7 mouse cellular contexts compared by ENCODE assay signal in genomic region chr12:65073611-65074178, GRCm38 (mm10). TPM values are rescaled to one million over a fixed set of nuclear protein-coding genes. Genes with fewer than 3 reads are reported as not detected.
A peak's percentile ranks its signal among the peaks of the same experiment; 100 is the strongest.
DNase-seq lines count a peak whose midpoint lies in the region; ATAC-seq lines count a peak whose summit lies in the region.

Gene Fkbp3, minus strand, starts transcription at chr12:65074007.

- H3K4me2 ChIP-seq in embryonic facial prominence, embryonic 11.5 days (ENCODE audit: low read depth, low read length), result peak within 1 kb of the TSS; percentile 39
- H3K4me2 ChIP-seq in midbrain, embryonic 13.5 days (replicated peaks), result peak within 1 kb of the TSS; percentile 88

- peak; percentile 100 for ATAC-seq in embryonic facial prominence, embryonic 11.5 days (replicated peaks; ENCODE audit: insufficient number of reproducible peaks, low FRiP score, low TSS enrichment, low read depth)
- peak; percentile 82 for ATAC-seq in granulocyte monocyte progenitor cell, adult 5-6 weeks (replicated peaks; ENCODE audit: poor library complexity, severe bottlenecking)
- ATAC-seq in midbrain, embryonic 13.5 days, result peak; percentile 99

- H3K4me3 ChIP-seq in embryonic facial prominence, embryonic 11.5 days (ENCODE audit: low read depth, low read length), result peak within 1 kb of the TSS; percentile 70
- peak within 1 kb of the TSS; percentile 93 for H3K4me3 ChIP-seq in limb, embryonic 10.5 days
- peak within 1 kb of the TSS; percentile 86 for H3K4me3 ChIP-seq in midbrain, embryonic 13.5 days (replicated peaks)

- no peaks in the 10 kb centered on the region for H3K4me1 ChIP-seq in embryonic facial prominence, embryonic 11.5 days (ENCODE audit: control insufficient read depth, insufficient read depth, low read length)
- peaks cover 25% of the 10 kb centered on the region for H3K4me1 ChIP-seq in limb, embryonic 10.5 days
- H3K4me1 ChIP-seq in midbrain, embryonic 13.5 days (replicated peaks), result peaks cover 44% of the 10 kb centered on the region

- under 1% methylated on average over 49 of the region's 49 CpGs for WGBS in embryonic facial prominence, embryonic 11.5 days
- 0% methylated on average over 49 of the region's 49 CpGs for WGBS in limb, embryonic 10.5 days
- 1% methylated on average over 49 of the region's 49 CpGs for WGBS in midbrain, embryonic 13.5 days

- peak; percentile 99 for DNase-seq in adrenal gland, postnatal 14 days
- peak; percentile 98 for DNase-seq in embryonic facial prominence, embryonic 11.5 days (ENCODE audit: low spot score)
- DNase-seq in kidney, adult 11 months, result peak; percentile 96
- peak; percentile 95 for DNase-seq in limb, embryonic 10.5 days (ENCODE audit: low spot score)
- peak; percentile 99 for DNase-seq in spleen, adult 12 weeks (ENCODE audit: low spot score)

- no peaks in the 10 kb centered on the region for H3K36me3 ChIP-seq in embryonic facial prominence, embryonic 11.5 days (replicated peaks; ENCODE audit: control insufficient read depth, insufficient read depth, low read depth, low read length)
- H3K36me3 ChIP-seq in limb, embryonic 10.5 days, result peaks cover 28% of the 10 kb centered on the region
- H3K36me3 ChIP-seq in midbrain, embryonic 13.5 days, result peaks cover 9% of the 10 kb centered on the region

- H3K27ac ChIP-seq in embryonic facial prominence, embryonic 11.5 days (replicated peaks; ENCODE audit: low read depth, low read length), result peak within 1 kb of the TSS; percentile 73
- peak within 1 kb of the TSS; percentile 96 for H3K27ac ChIP-seq in limb, embryonic 10.5 days
- peak within 1 kb of the TSS; percentile 90 for H3K27ac ChIP-seq in midbrain, embryonic 13.5 days

- H3K27me3 ChIP-seq in embryonic facial prominence, embryonic 11.5 days (ENCODE audit: control insufficient read depth, insufficient read depth, low read length), result no peaks in the 10 kb centered on the region
- no peaks in the 10 kb centered on the region for H3K27me3 ChIP-seq in limb, embryonic 10.5 days (ENCODE audit: low read depth, poor library complexity, severe bottlenecking)
- no peaks in the 10 kb centered on the region for H3K27me3 ChIP-seq in midbrain, embryonic 13.5 days

- peak within 1 kb of the TSS; percentile 90 for H3K9ac ChIP-seq in embryonic facial prominence, embryonic 11.5 days (replicated peaks; ENCODE audit: low read length)
- H3K9ac ChIP-seq in midbrain, embryonic 13.5 days (replicated peaks), result peak within 1 kb of the TSS; percentile 90

- no peaks in the 10 kb centered on the region for H3K9me3 ChIP-seq in embryonic facial prominence, embryonic 11.5 days (replicated peaks; ENCODE audit: control insufficient read depth, low read length)
- H3K9me3 ChIP-seq in limb, embryonic 10.5 days (replicated peaks), result no peaks in the 10 kb centered on the region
- no peaks in the 10 kb centered on the region for H3K9me3 ChIP-seq in midbrain, embryonic 13.5 days

RNA-seq across cellular contexts. Expression of gene Fkbp3, which starts in this region (rescaled TPM):
- total RNA-seq in adrenal gland, postnatal 14 days (2021), result 107 and 111 TPM in 2 replicates
- 689 and 760 TPM in 2 replicates for polyA plus RNA-seq in embryonic facial prominence, embryonic 11.5 days (2014; fragmentation: Nextera tagmentation; extraction: Ambion mirVana)
- total RNA-seq in granulocyte monocyte progenitor cell, adult 5-6 weeks (2014; fragmentation: Nextera tagmentation), result 232 and 249 TPM in 2 replicates
- 266 and 303 TPM in 2 replicates for total RNA-seq in granulocyte monocyte progenitor cell, adult 5-6 weeks (2017)
- 645 and 699 TPM in 2 replicates for polyA plus RNA-seq in limb, embryonic 10.5 days (2016; fragmentation: Nextera tagmentation; extraction: Ambion mirVana)
- 520 and 590 TPM in 2 replicates for polyA plus RNA-seq in midbrain, embryonic 13.5 days (2015; fragmentation: Nextera tagmentation; extraction: Ambion mirVana)

Comparison
In these comparisons a context has a peak if more than half of its experiments do, and no peak if none do; other contexts are left out.
1. Peak in every context shown above with its lines: DNase-seq, ATAC-seq, H3K4me3 ChIP-seq and H3K27ac ChIP-seq.